Mouse (Mus musculus) limb, embryonic 11.5 days (tissue): Measurements from ENCODE around the gene Tsr3. TPM values are rescaled to one million over a fixed set of nuclear protein-coding genes. Genes with fewer than 3 reads are reported as not detected.
"Not testable (repeated sequence)": the region's sequence is repeated elsewhere in the genome, so short reads cannot be mapped to it uniquely, and the experiment has no call there.

Experiments used
- ATAC-seq: fragments of 200-750 bp; cut with Nextera tagmentation; 2 replicates; pipeline ENCODE4 v1.8.0; 2017; ENCODE audit warnings: low read depth; ENCODE audit not compliant: insufficient number of reproducible peaks, low FRiP score, low TSS enrichment
- DNase-seq: peaks from one replicate; pipeline ENCODE4 v3.0.0-alpha.2; 2015; ENCODE audit warnings: low spot score
- H3K27ac ChIP-seq: fragments of 300-500 bp; sonication (generic); replicated peaks from 2 replicates; pipeline ENCODE4 v1.5.1; 2014; ENCODE audit warnings: low read depth, mild to moderate bottlenecking, low read length
- H3K27me3 ChIP-seq: fragments of 300-500 bp; sonication (generic); 2 replicates; pipeline ENCODE4 v1.6.1; 2014; ENCODE audit warnings: mild to moderate bottlenecking, low read length, mixed read lengths; ENCODE audit not compliant: control insufficient read depth, insufficient read depth
- H3K36me3 ChIP-seq: fragments of 300-500 bp; sonication (generic); 2 replicates; pipeline ENCODE4 v1.6.1; 2014; ENCODE audit warnings: mild to moderate bottlenecking, low read length, moderate library complexity, mixed read lengths; ENCODE audit not compliant: control insufficient read depth, insufficient read depth
- H3K4me1 ChIP-seq: fragments of 300-500 bp; sonication (generic); 2 replicates; pipeline ENCODE4 v1.6.1; 2014; ENCODE audit warnings: low read length, mixed read lengths; ENCODE audit not compliant: control insufficient read depth, insufficient read depth
- H3K4me2 ChIP-seq: fragments of 300-500 bp; sonication (generic); 2 replicates; pipeline ENCODE4 v1.6.1; 2014; ENCODE audit warnings: low read depth, mild to moderate bottlenecking, moderate library complexity; ENCODE audit not compliant: severe bottlenecking
- H3K4me3 ChIP-seq: fragments of 300-500 bp; sonication (generic); 2 replicates; pipeline ENCODE4 v1.5.1; 2014; ENCODE audit warnings: low read depth, low read length
- H3K9ac ChIP-seq: fragments of 300-500 bp; sonication (generic); 2 replicates; pipeline ENCODE4 v1.6.1; 2014; ENCODE audit warnings: mild to moderate bottlenecking, low read length
- H3K9me3 ChIP-seq: fragments of 300-500 bp; sonication (generic); 2 replicates; pipeline ENCODE4 v1.6.1; 2016; ENCODE audit warnings: low read length; ENCODE audit not compliant: control insufficient read depth
- WGBS: fragments of 180-500 bp; shearing (Covaris S2); extraction: QIAGEN DNeasy Blood & Tissue Kit; methylation state at CpG from one replicate; pipeline ENCODE4 v1.1.7; 2014; 5-methylcytosine and 5-hydroxymethylcytosine counted together
- polyA plus RNA-seq: library from polyadenylated mRNA; unstranded; fragments of >200 nt; fragmentation: Nextera tagmentation; extraction: Ambion mirVana; gene quantifications from 2 replicates; pipeline ENCODE4 v1.2.1, GENCODE M21; 2014

Tsr3 gene
- polyA plus RNA-seq, 1 experiment from 2014 or later, result 63.8 TPM

- H3K36me3 ChIP-seq, H3K27ac ChIP-seq, H3K4me3 ChIP-seq, H3K9me3 ChIP-seq, H3K4me2 ChIP-seq, H3K4me1 ChIP-seq, ATAC-seq, H3K9ac ChIP-seq, H3K27me3 ChIP-seq, DNase-seq: not testable (repeated sequence)
- 73% methylated on average over 15 of the region's 17 CpGs for WGBS
These were observed 9.8 kb upstream of the Tsr3 start for GRCm38 (mm10) chr17:25230014-25230655.

- H3K9me3 ChIP-seq, result no peaks in the 10 kb centered on the region
- H3K27me3 ChIP-seq, result no peaks in the 10 kb centered on the region
- WGBS, result 98% methylated on average over 3 of the region's 3 CpGs
- no peak overlapping the region for H3K27ac ChIP-seq
- DNase-seq (no peak), ATAC-seq (no peak)
- H3K4me2 ChIP-seq, result no peak overlapping the region
- H3K36me3 ChIP-seq, result peaks cover 7% of the 10 kb centered on the region; the same call in 1 of the 2 replicates
- H3K4me1 ChIP-seq, result no peaks in the 10 kb centered on the region
- no peak overlapping the region for H3K9ac ChIP-seq
- H3K4me3 ChIP-seq, result no peak overlapping the region
These were observed 9.3 kb upstream of the Tsr3 start for GRCm38 (mm10) chr17:25230700-25231099.

GRCm38 (mm10) chr17:25231621-25232020, 8.3 kb upstream of the Tsr3 start:
- not testable (repeated sequence) for H3K4me2 ChIP-seq, H3K4me3 ChIP-seq, H3K36me3 ChIP-seq, H3K4me1 ChIP-seq, DNase-seq, H3K9me3 ChIP-seq, H3K27ac ChIP-seq, H3K9ac ChIP-seq, H3K27me3 ChIP-seq, ATAC-seq
- WGBS, result 86% methylated on average over 4 of the region's 11 CpGs

GRCm38 (mm10) chr17:25235635-25236034, 4.3 kb upstream of the Tsr3 start:
- no peak for ATAC-seq
- 86% methylated on average over 9 of the region's 9 CpGs for WGBS

GRCm38 (mm10) chr17:25243131-25243780, 3.3 kb downstream of the Tsr3 start:
- 86% methylated on average over 11 of the region's 11 CpGs for WGBS
- no peak for ATAC-seq

More at GRCm38 (mm10) chr17:25235635-25236034, 4.3 kb upstream of the Tsr3 start:
- no peaks in the 10 kb centered on the region for H3K4me1 ChIP-seq
- H3K4me3 ChIP-seq, result no peak overlapping the region
- H3K27ac ChIP-seq, result no peak overlapping the region
- H3K9me3 ChIP-seq, result no peaks in the 10 kb centered on the region
- no peak overlapping the region for H3K9ac ChIP-seq
- H3K4me2 ChIP-seq, result no peak overlapping the region
- H3K27me3 ChIP-seq, result no peaks in the 10 kb centered on the region
- peaks cover 5% of the 10 kb centered on the region; the same call in 1 of the 2 replicates for H3K36me3 ChIP-seq
- no peak for DNase-seq

GRCm38 (mm10) chr17:25244239-25244638, 4.3 kb downstream of the Tsr3 start:
- DNase-seq, result no peak
- Histone ChIP-seq H3K9ac (0 out of 2 replicates have a peak overlapping the region, but pooled peaks have one; percentile 12), H3K36me3 (peaks cover 14% of the 10 kb centered on the region), H3K4me1 (peaks cover 7% of the 10 kb centered on the region), H3K27me3 (no peaks in the 10 kb centered on the region), H3K4me2 (no peak overlapping the region), H3K27ac (no peak overlapping the region), H3K9me3 (no peaks in the 10 kb centered on the region), H3K4me3 (no peak overlapping the region)
- 84% methylated on average over 16 of the region's 16 CpGs for WGBS
- no peak for ATAC-seq

More at GRCm38 (mm10) chr17:25243131-25243780, 3.3 kb downstream of the Tsr3 start:
- no peaks in the 10 kb centered on the region for H3K27me3 ChIP-seq
- H3K36me3 ChIP-seq, result peaks cover 14% of the 10 kb centered on the region
- no peaks in the 10 kb centered on the region for H3K9me3 ChIP-seq
- H3K9ac ChIP-seq, result no peak overlapping the region
- no peak overlapping the region for H3K4me3 ChIP-seq
- no peak overlapping the region for H3K27ac ChIP-seq
- H3K4me1 ChIP-seq, result peaks cover 7% of the 10 kb centered on the region
- H3K4me2 ChIP-seq, result no peak overlapping the region
- DNase-seq, result no peak

- no peak for DNase-seq
- Histone ChIP-seq H3K36me3 (peaks cover 8% of the 10 kb centered on the region), H3K4me1 (no peaks in the 10 kb centered on the region), H3K9me3 (no peaks in the 10 kb centered on the region), H3K4me3 (no peak overlapping the region), H3K27me3 (no peaks in the 10 kb centered on the region; the same call in 1 of the 2 replicates), H3K4me2 (no peak overlapping the region), H3K9ac (no peak overlapping the region), H3K27ac (no peak overlapping the region)
- 78% methylated on average over 18 of the region's 18 CpGs for WGBS
- ATAC-seq, result no peak
These were observed 8.2 kb downstream of the Tsr3 start for GRCm38 (mm10) chr17:25248033-25248750.

- peaks cover 20% of the 10 kb centered on the region for H3K27me3 ChIP-seq
These were observed 10.3 kb downstream of the Tsr3 start for GRCm38 (mm10) chr17:25250181-25250835.

More at GRCm38 (mm10) chr17:25250181-25250835, 10.3 kb downstream of the Tsr3 start:
- WGBS, result 79% methylated on average over 8 of the region's 8 CpGs
- H3K4me2 ChIP-seq, result no peak overlapping the region
- H3K4me3 ChIP-seq, result no peak overlapping the region
- H3K9me3 ChIP-seq, result no peaks in the 10 kb centered on the region
- H3K9ac ChIP-seq, result no peak overlapping the region
- H3K36me3 ChIP-seq, result no peaks in the 10 kb centered on the region
- ATAC-seq (no peak), DNase-seq (no peak)
- H3K4me1 ChIP-seq, result peaks cover 7% of the 10 kb centered on the region; the same call in 1 of the 2 replicates
- no peak overlapping the region for H3K27ac ChIP-seq
